Mouse (Mus musculus) cerebral cortex, adult 2 months (tissue): ENCODE measurements around the gene Pde6h.

Experiments used
- WGBS: fragments of 180-500 bp; shearing (Covaris S2); methylation state at CpG from one replicate; pipeline ENCODE4 v1.1.7; 2018; 5-methylcytosine and 5-hydroxymethylcytosine counted together

Pde6h gene

GRCm38 (mm10) chr6:136923532-136923931, at the start of gene Pde6h:
Gene Pde6h (plus strand): TSS chr6:136923832.
- 90% methylated on average over 8 of the region's 8 CpGs for WGBS

- 19% methylated on average over 8 of the region's 8 CpGs for WGBS
Measured at GRCm38 (mm10) chr6:136874599-136874998, 49.0 kb upstream of the Pde6h start.

DNA sequence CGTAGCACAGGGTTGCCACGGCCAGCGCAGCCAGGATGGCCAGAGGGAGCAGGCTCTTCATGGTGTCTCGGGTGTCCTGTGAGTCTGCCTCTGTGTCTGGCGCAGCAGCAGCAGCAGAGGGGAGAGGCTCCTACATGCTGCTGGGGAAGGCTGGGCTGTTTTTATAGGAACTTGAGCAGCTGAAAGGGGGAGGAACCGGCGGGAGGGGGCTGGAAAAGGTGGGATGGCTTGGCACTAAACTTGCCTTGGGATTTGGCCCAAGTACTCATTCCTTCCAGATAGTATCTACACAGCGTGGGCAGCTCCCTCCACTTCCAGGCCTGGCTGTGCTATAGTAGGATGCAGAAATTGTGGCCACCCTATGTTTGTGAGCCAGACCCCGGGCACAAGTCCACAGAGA, 48.0 kb upstream of the Pde6h start, which contains the start of gene Mgp:
Gene Mgp, minus strand, starts transcription at position 154 of the 400 bp plus-strand sequence.
- 34% methylated on average over 9 of the region's 9 CpGs for WGBS

GRCm38 (mm10) chr6:136881678-136882077, 42.0 kb upstream of the Pde6h start:
- 84% methylated on average over 8 of the region's 8 CpGs for WGBS

GRCm38 (mm10) chr6:136883431-136883915, 40.2 kb upstream of the Pde6h start:
- WGBS: 85% methylated on average over 3 of the region's 3 CpGs

DNA sequence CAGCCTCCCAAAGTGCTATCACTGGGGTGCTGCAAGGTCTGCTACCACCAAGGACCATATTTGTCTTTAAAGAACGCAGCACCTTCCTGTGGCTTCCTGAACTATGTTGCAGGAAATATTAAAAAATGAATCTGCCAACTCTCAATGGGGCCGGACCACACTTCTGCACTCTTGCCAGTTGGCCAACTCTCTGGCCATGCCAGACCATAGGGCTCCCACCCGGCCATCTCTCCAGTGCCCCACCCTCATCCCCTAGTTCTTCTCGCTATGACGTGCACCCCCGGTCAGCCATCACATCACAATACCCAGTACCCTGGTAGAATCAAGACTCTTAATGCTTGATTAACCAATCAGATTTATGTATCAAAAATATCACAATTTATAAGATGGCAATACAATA, 39.7 kb upstream of the Pde6h start:
- 95% methylated on average over 6 of the region's 6 CpGs for WGBS

- 66% methylated on average over 1 of the region's 1 CpGs for WGBS
Measured at GRCm38 (mm10) chr6:136884766-136885165, 38.9 kb upstream of the Pde6h start.

GRCm38 (mm10) chr6:136887854-136888253, 35.8 kb upstream of the Pde6h start:
- 55% methylated on average over 9 of the region's 9 CpGs for WGBS

DNA sequence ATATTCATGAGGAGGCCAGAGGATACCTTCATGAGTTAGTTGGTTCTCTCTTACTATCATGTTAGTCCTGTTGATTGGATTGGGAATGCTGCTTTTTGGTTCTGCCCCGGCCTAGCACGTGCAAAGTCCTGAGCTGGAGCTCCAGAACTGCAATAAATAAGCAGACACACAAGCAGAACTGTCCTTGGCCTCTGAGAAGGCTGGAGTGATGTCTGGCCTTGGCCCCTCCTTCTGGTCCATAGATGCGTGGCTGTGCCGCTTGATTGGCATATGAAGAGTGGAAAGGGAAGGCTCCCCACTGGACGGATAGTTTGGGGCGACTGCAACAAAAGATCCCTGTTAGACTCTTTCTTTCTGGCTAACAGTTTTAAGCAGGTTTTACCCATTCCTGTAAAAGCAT, 34.6 kb upstream of the Pde6h start:
- 85% methylated on average over 6 of the region's 6 CpGs for WGBS

GRCm38 (mm10) chr6:136889554-136889953, 34.1 kb upstream of the Pde6h start:
- WGBS: 58% methylated on average over 6 of the region's 6 CpGs

- WGBS: 81% methylated on average over 2 of the region's 2 CpGs
Measured at GRCm38 (mm10) chr6:136892002-136892401, 31.6 kb upstream of the Pde6h start.

DNA sequence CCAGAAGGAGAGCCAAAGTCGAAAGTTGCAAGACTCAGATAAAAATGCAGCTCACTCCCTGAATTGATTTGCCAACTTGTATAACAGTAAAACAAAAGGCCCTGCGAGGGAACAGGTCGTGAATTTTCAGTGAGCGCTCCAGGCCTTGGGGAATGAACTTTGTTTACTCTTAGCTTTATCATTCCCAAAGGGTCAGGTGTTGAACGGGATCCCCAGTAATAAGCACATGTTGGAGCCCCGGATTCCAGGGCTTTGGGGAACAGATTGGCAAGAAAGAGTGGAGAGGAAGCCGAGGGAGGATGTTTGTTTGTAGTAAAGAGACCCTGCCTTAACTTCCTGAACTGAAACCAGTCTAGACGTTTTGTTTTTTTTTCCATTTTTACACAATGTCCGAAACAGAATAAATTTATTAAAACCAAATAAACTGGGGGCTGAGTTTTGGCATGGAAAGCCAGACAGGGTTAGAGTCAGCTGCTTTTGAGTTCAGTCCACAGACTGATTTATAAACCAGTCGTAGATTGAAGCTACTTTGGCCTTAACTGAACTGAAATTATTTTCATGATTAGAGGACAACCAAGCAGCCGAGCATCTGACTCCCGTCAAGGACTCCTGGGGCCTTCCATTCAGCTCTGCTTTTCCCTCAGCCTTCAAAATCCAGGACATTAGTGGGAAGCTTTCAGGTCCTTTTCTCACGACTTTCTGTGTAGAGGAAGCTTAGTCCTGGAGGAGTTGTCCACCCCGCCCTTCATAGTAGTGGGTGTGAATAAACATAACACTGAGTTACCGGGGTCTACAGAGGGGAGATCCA, 28.9 kb upstream of the Pde6h start:
- 63% methylated on average over 15 of the region's 15 CpGs for WGBS

GRCm38 (mm10) chr6:136897789-136898188, 25.8 kb upstream of the Pde6h start:
- WGBS: 54% methylated on average over 4 of the region's 4 CpGs

DNA sequence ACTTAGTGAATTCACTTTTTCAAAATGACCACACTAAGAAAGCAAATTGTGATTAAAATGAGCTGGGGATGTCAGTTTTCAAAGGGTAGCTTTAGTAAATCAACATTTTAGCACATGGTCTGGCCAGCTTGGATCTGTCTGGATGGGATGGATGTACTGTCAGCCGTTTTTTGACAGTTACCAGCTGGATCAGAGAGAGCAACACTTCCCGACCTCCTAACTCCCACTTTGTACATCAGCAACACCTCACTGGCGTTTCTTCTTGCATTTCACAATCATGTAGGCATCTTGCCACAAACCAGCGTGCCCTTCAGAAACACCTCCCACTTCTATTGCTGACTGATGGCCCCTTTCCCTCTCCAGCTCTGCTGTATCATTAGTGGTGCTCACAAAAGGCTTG, 25.4 kb upstream of the Pde6h start:
- WGBS: 56% methylated on average over 4 of the region's 4 CpGs

DNA sequence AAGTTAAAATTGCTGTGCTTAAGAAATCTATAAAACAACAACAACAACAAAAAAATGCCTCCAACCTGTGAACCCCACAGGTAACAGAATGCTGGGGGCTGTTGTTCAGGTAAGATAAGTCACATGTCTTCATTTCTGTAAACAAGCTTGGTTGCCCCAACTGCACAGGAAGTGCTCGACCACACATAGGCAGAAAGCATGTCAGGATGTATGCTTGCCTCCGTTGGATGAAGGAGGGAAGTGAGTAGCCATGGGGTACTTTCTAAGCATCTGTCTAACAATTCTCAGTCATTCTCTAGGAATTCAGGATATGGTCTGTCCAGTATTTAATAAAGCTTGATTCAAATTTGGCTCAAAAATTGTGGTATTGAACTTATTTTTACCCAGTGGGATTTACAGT, 24.7 kb upstream of the Pde6h start:
- WGBS: 92% methylated on average over 2 of the region's 2 CpGs

DNA sequence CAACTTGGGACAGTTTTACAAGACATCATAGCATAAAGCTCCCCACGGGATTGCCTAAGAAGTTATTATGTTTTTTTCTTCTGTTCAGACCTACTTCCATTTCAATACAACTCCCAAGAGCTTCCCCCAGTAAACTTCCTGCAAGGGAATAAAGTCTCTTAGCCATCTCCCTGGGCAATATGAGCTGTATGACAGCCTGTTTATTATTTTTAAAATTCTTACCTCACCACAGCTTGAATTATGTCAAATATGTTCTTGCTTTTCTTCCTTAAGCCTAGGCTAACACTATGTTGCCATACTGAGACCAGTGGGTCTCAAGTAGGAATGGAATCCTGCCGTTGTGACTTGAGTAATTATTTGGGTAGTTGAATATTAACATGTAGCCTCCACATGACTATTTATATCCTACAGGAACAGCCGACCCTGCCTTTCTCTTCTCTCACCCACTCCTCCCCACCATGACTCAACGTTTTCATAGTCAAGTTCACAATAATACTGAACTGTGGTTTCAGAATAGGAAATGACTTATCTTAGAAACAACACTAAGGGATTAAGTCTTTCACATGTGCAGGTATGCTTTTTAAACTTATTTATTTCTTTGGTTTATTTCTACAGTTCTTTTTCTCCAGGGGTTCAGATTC, 23.1 kb upstream of the Pde6h start:
- WGBS: 57% methylated on average over 4 of the region's 4 CpGs

- WGBS: 83% methylated on average over 2 of the region's 2 CpGs
Measured at GRCm38 (mm10) chr6:136901010-136901409, 22.6 kb upstream of the Pde6h start.

- WGBS: 93% methylated on average over 9 of the region's 9 CpGs
Measured at GRCm38 (mm10) chr6:136902527-136902926, 21.1 kb upstream of the Pde6h start.

DNA sequence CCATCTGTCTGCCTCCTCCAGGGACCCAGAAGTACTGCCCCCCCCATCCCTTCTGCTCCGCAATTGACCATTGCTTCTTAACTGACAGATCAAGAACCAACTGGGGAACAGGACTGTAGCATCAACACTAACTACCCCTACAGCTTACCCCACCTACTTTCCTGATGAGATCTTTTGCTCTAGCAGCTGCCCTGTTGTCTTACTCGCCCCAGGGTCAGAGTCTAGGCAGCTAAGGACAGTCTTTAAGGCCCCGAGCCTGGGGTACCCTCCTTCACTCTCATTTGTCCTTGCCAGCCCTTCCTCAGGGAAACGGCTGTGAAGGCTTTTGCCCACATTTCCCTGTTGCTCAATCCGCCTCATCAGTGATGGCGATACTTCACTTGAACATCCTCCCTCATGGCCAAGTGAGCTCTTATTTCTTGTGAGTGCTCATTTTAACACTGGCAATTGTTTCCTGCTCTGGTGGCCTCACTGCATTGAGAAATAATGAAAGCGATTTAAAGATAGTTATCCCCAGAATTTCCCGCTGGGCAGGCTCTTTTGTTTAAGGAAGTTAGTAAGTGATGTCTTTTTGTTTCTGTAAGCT, 19.7 kb upstream of the Pde6h start:
- 75% methylated on average over 8 of the region's 8 CpGs for WGBS

DNA sequence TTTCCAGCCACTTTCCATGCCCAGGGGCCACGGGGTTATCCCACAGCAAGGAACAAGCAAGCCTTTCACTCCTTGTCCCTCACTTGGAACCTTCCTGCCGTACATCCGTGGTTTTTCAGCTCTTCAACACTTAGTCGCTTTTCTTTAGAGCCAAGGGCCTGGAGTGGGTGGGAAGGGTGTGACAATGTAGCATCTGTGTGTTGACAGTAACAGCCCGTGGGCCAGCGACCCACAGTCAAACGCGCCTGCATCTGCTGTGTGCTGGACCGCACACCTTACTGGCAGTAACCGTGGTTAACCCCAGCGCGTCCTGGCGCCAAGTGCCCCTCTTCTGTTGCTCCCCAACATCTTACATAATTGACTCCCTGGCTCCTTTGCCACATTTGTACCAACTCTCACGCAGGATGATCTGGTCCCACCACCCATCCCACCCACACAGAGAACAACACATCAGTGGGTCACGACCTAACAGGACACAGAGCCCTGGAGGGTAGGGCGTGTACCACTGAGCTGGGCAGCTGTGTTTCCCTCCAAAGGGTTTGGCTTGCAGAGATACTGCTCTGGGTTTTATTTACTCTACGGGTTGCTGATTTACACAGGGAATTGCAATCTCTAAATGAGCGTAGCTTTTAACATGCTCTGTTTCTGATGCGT, 17.2 kb upstream of the Pde6h start:
- WGBS: 51% methylated on average over 19 of the region's 19 CpGs

GRCm38 (mm10) chr6:136906937-136907293, 16.7 kb upstream of the Pde6h start:
- WGBS: 58% methylated on average over 10 of the region's 10 CpGs

DNA sequence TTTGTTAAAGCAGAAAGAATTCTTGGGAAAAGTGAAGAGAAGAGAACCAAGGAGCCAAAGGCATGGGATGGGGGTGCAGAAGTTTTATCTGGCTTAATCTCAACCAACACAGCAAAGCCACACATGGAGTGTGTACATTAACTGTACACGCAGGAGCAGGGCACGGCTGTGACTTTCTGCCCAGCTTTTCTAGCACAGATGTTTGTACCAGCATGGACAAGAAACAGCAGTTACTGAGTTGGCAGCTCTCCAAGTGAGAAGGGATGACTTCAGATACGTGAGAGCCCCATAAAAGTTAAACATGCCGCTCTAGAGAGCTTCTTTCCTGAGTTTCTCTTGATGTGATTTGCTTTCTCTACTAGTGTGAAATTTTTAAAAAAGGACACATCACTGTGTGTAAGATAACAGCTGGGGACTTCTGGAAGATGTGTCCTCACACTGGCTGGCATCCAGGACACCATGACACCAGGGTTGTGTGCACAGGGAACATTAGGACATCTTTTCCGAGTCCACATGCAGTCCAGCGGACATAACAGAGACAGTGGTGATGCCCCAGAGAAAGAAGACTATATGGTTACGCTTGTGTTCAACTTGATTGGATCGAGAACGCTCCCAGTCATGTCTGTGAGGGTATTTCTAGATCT, 13.3 kb upstream of the Pde6h start:
- 73% methylated on average over 9 of the region's 9 CpGs for WGBS
